Comparison of ENCODE assay signal across 10 mouse cellular contexts in the genomic region with DNA sequence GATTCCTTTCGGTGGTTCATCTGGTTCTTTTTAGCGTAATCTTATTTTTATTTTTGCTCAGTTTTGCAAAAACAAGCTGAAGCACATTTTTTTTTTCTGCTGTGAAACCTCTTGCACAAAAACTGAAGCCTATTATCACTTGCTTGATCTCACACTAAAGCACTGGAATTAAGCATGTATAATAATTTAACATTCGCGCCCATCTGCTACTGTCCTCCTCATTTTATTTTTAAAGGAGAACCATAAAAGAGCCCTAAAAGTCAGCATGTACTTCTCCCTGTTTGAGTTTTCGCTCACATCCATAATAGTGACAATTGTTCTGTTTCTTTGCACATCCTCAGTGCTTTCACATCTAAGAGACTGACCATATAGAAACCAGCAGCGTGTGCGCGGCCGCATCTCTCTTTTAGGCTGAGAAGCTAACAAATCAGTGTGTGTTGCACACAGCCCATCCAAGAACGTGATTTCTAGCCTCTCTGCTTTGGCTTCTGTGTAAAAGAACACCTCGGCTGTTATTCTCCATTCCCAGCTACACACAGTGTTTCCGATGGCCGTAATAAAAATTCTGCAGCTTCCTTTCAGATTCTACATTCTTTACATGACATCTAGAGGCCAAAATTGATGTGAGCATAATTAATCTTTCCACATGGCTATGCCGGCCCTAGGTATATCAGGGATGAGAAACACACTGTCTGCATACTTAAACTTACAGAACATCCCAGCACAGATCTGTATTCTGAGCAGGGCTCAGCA.
DNase-seq lines count a peak whose midpoint lies in the region; ATAC-seq and TF ChIP-seq lines count a peak whose summit lies in the region.
"Had no signal": no experiment of that assay in that cellular context is flagged by ENCODE, and none has a peak within 500 bp of the region (broad histone marks: within the 10 kb centered on the region; RNA-seq: fewer than 3 reads in every experiment).

No protein-coding gene starts in this region.

- 52% methylated on average over 14 of the region's 14 CpGs for WGBS in forebrain, embryonic 15.5 days

- no peaks in the 10 kb centered on the region for H3K9me3 ChIP-seq in forebrain, embryonic 15.5 days

- H3K36me3 ChIP-seq in forebrain, embryonic 15.5 days: no peaks in the 10 kb centered on the region

- no peak overlapping the region for H3K9ac ChIP-seq in forebrain, embryonic 15.5 days (replicated peaks)
- H3K9ac ChIP-seq: liver, embryonic 14.5 days had no signal

- H3K27me3 ChIP-seq in forebrain, embryonic 15.5 days: no peaks in the 10 kb centered on the region

- H3K27ac ChIP-seq in left cerebral cortex, adult 2 months: peak overlapping the region; percentile 88
- H3K27ac ChIP-seq in forebrain, embryonic 15.5 days (replicated peaks): peak overlapping the region; percentile 69
- H3K27ac ChIP-seq: liver, embryonic 14.5 days had no signal

- no peak; the same call in 1 of the 2 replicates for TF ChIP-seq CTCF in left cerebral cortex, adult 2 months (IDR thresholded peaks at IDR 0.05)

- intact Hi-C loops in left cerebral cortex, adult 2 months (cut with DNase I): loop anchor here (10.0 kb wide), 1 partner anchor 314 kb away; no protein-coding TSS in a partner anchor
- intact Hi-C loops in left cerebral cortex, postnatal 4 days (cut with DNase I): no loop called here
- intact Hi-C loops in heart, postnatal 25 days (cut with DNase I): no loop called here

- peak in 1 of 2 experiments; percentile 33 for DNase-seq in left cerebral cortex, adult 2 months (ENCODE audit: extremely low spot score in 1 of 2, low spot score in 2 of 2)
- no peak for DNase-seq in left cerebral cortex, postnatal 4 days
- peak; percentile 5 for DNase-seq in mesoderm, embryonic 11.5 days (ENCODE audit: low read depth, low spot score)
- DNase-seq in right cerebral cortex, postnatal 10 days (ENCODE audit: low spot score in 2 of 2): peak; percentile 28 to 44
- no peak for DNase-seq in heart, postnatal 25 days (ENCODE audit: low spot score)
- no peak for DNase-seq in adrenal gland, adult 2 months
- DNase-seq: heart, adult 18-20 months; kidney, postnatal 4 days had no signal

- peak overlapping the region; percentile 24 for H3K4me2 ChIP-seq in forebrain, embryonic 15.5 days (replicated peaks)

- peak; percentile 65 for ATAC-seq in forebrain, embryonic 15.5 days (replicated peaks)

- H3K4me1 ChIP-seq in forebrain, embryonic 15.5 days: peaks cover 14% of the 10 kb centered on the region

- H3K4me3 ChIP-seq in left cerebral cortex, adult 2 months: peak overlapping the region; percentile 43
- peak overlapping the region; percentile 8; the same call in 1 of the 2 replicates for H3K4me3 ChIP-seq in forebrain, embryonic 15.5 days

Comparison
In these comparisons a context has a peak if more than half of its experiments do, and no peak if none do; other contexts are left out.
1. DNase-seq: peak in mesoderm, embryonic 11.5 days (single experiment) and right cerebral cortex, postnatal 10 days (2 of 2); none in left cerebral cortex, postnatal 4 days (single experiment), heart, postnatal 25 days (single experiment) and adrenal gland, adult 2 months (single experiment).